Mouse (Mus musculus) activated CD4-positive, CD25-positive, alpha-beta regulatory T cell, adult 9 weeks (primary cell): ENCODE data around the gene Mbd4. TPM values are rescaled to one million over a fixed set of nuclear protein-coding genes. Genes with fewer than 3 reads are reported as not detected.

Experiments used
- polyA plus RNA-seq: library from polyadenylated mRNA; unstranded; fragments of 100-300 nt; shearing (Covaris generic); gene quantifications from one replicate; pipeline ENCODE4 v1.2.1, GENCODE M21; 2017

Gene Mbd4
- 13.0 TPM for polyA plus RNA-seq

GRCm38 (mm10) chr6:115853091-115853813 lies at the start of gene Mbd4, which contains the start of gene Ift122:
Mbd4 (minus strand) TSS chr6:115853371.
Ift122 (plus strand) TSS chr6:115853470.

DNA sequence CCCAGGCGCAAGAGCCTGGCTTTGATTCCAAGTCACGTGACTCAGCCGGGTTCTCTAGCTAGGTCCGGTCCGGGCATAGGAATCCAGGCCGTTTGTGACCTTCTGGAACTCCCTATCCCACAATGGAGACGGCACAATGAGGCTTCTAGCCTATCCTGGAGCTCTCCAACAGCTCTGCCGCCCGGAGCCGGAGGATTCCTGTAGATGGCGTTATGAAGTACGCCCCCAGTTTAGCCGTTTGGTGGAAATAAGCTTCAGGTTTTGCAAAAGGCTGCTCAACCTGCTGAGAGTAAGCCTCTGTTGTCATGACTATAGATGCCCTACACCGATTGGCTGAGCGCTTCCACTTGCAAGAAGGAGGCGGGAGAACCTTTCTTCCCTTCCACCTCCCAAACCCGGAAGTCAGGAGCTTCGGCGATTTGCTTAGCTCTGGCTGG lies 15.0 kb downstream of the Mbd4 start, which contains the start of gene Efcab12:
TSS of gene Efcab12 (minus strand) at position 252 of the 437 bp plus-strand sequence.

DNA sequence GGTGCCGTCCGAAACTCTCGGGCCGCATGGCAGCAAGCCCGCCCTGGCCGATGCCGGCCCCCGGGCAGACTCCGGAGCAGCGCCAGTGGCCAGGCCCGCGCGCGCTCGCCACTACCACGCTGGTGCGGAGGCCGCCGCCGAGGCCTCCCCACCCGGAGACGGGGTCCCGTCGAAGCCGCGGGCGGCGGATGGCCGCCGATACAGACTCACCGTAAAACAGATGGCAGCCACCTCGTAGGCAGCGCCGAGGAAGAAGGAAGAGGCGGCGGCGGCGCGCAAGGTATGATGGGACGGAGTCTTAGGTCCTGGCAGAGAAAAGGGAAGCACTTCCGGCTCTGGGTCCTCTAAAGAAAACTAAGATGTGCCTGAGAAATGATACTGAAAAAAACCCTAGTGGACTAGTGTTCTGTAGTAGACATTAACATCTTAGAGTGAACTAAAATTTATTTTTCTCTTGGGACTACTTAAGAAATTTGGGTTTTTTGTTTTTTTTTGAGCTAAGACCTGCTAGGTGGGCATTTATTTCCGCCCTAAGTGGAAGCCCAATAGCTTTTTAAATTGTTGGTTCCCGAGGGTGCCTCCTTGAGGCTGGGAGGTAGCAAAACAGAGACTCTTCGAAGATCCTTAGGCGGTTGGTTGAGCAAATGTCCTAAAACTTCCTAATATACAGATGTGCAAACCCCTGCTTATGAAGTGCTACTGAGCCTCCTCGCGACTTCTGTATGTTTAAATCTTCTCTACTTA lies 44.5 kb downstream of the Mbd4 start, which contains the start of gene Rpl32:
TSS of gene Rpl32 (minus strand) at position 260 of the 744 bp plus-strand sequence.

Other genes starting within 250 kb of the Mbd4 start
- gene Raf1, start 176.7 kb downstream of the Mbd4 start, polyA plus RNA-seq: 101 TPM
- gene Tmem40, start 91.0 kb downstream of the Mbd4 start, polyA plus RNA-seq: 0.43 TPM
- gene Cand2, start 78.8 kb downstream of the Mbd4 start, polyA plus RNA-seq: 8.2 TPM
- 3,481 TPM for gene Rpl32, start 44.6 kb downstream of the Mbd4 start, polyA plus RNA-seq
- gene Efcab12, start 15.0 kb downstream of the Mbd4 start, polyA plus RNA-seq: 0.51 TPM
- 4.6 TPM for gene Ift122, start 99 bp upstream of the Mbd4 start, polyA plus RNA-seq
- gene Rho, start 78.4 kb upstream of the Mbd4 start, polyA plus RNA-seq: not detected
- gene H1foo, start 91.6 kb upstream of the Mbd4 start, polyA plus RNA-seq: not detected
- gene Plxnd1, start 141.6 kb upstream of the Mbd4 start, polyA plus RNA-seq: 4.1 TPM